In the genomic region with DNA sequence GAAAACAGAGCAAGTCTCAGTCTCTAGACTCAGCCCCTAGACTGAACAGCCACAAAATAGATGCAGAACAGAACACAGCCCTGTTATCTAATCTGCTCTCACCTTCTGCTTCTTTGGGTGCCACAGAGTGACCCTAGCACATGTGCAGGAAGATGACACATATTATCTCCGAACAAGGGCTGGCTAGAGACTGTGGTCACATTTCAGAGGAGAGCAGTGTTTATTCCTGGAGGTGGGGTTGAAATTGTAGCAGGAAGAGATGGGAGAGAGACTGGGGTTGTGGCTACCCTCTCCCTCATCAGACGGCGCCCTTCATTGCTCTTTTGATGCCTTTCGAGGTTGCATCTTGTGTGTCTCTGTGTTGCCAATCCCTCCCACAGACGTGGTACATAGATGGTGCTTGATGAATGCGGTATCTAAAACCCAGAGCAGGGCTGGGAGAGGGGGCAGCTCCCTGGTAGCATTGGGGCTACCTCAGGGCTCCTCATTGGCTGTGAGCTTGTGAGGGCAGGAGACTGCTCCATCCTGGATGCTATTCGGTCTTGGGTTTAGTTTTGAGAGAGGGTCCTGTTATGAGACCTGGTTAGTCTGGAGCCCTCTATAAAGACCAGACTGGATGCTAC, we compare ENCODE assay signal across 9 mouse cellular contexts. TPM values are rescaled to one million over a fixed set of nuclear protein-coding genes. Genes with fewer than 3 reads are reported as not detected.
DNase-seq lines count a peak whose midpoint lies in the region; ATAC-seq and TF ChIP-seq lines count a peak whose summit lies in the region.
"Had no signal": no experiment of that assay in that cellular context is flagged by ENCODE, and none has a peak within 500 bp of the region (broad histone marks: within the 10 kb centered on the region; RNA-seq: fewer than 3 reads in every experiment).

No protein-coding gene starts in this region.

- H3K27me3 ChIP-seq in hindbrain, embryonic 10.5 days (ENCODE audit: insufficient read depth, poor library complexity, severe bottlenecking): no peaks in the 10 kb centered on the region
- peaks cover 4% of the 10 kb centered on the region; the same call in 1 of the 2 replicates for H3K27me3 ChIP-seq in hindbrain, postnatal 0 days (ENCODE audit: insufficient read depth, low read length)
- H3K27me3 ChIP-seq in liver, embryonic 16.5 days (ENCODE audit: control insufficient read depth, insufficient read depth, low read depth, low read length): no peaks in the 10 kb centered on the region
- H3K27me3 ChIP-seq in neural tube, embryonic 15.5 days (replicated peaks): 0 out of 2 replicates have a peak, but pooled peaks cover 3% of the 10 kb centered on the region

- TF ChIP-seq CTCF in hindbrain, postnatal 0 days (IDR thresholded peaks at IDR 0.05; ENCODE audit: low read depth): no peak

- no peak for ATAC-seq in hindbrain, postnatal 0 days
- ATAC-seq in erythroblast, adult 5-6 weeks (replicated peaks; ENCODE audit: low FRiP score, poor library complexity, severe bottlenecking): peak; percentile 82
- ATAC-seq in liver, embryonic 16.5 days (ENCODE audit: low read depth): peak; percentile 96
- no peak for ATAC-seq in neural tube, embryonic 15.5 days (ENCODE audit: low FRiP score)

- DNase-seq in hindbrain, embryonic 10.5 days (ENCODE audit: low spot score): no peak
- no peak for DNase-seq in hindbrain, postnatal 0 days (ENCODE audit: low spot score)
- peak; percentile 90 for DNase-seq in MEL-GATA-1-ER (ENCODE audit: extremely low read depth, low read depth)
- DNase-seq in thymus, adult 18-20 months: no peak
- no peak for DNase-seq in frontal cortex, postnatal 14 days (ENCODE audit: low spot score in 2 of 2)
- DNase-seq: kidney, postnatal 10 days had no signal

- no peak overlapping the region for H3K4me2 ChIP-seq in hindbrain, postnatal 0 days (ENCODE audit: low read depth, low read length)
- H3K4me2 ChIP-seq in liver, embryonic 16.5 days (ENCODE audit: low read depth, low read length): peak overlapping the region; percentile 65
- no peak overlapping the region for H3K4me2 ChIP-seq in neural tube, embryonic 15.5 days

- 84% methylated on average over 7 of the region's 7 CpGs for WGBS in hindbrain, embryonic 10.5 days
- 78% methylated on average over 7 of the region's 7 CpGs for WGBS in hindbrain, postnatal 0 days
- WGBS in liver, embryonic 16.5 days (ENCODE audit: insufficient replicate concordance): 34% methylated on average over 7 of the region's 7 CpGs
- 87% methylated on average over 7 of the region's 7 CpGs for WGBS in neural tube, embryonic 15.5 days

- no peak overlapping the region for H3K4me3 ChIP-seq in hindbrain, embryonic 10.5 days
- no peak overlapping the region for H3K4me3 ChIP-seq in hindbrain, postnatal 0 days (ENCODE audit: low read length)
- peak overlapping the region; percentile 38 for H3K4me3 ChIP-seq in liver, embryonic 16.5 days (ENCODE audit: low read depth, low read length)
- no peak overlapping the region for H3K4me3 ChIP-seq in neural tube, embryonic 15.5 days (replicated peaks)

- peak overlapping the region; percentile 56 for H3K27ac ChIP-seq in hindbrain, embryonic 10.5 days
- H3K27ac ChIP-seq in hindbrain, postnatal 0 days: no peak overlapping the region
- peak overlapping the region; percentile 95 for H3K27ac ChIP-seq in liver, embryonic 16.5 days (ENCODE audit: low read length)
- no peak overlapping the region for H3K27ac ChIP-seq in neural tube, embryonic 15.5 days (replicated peaks)

- no peak overlapping the region for H3K9ac ChIP-seq in hindbrain, postnatal 0 days (replicated peaks; ENCODE audit: low read length)
- H3K9ac ChIP-seq in liver, embryonic 16.5 days (ENCODE audit: low read depth, low read length): peak overlapping the region; percentile 47
- H3K9ac ChIP-seq in neural tube, embryonic 15.5 days (replicated peaks): no peak overlapping the region

- H3K36me3 ChIP-seq in hindbrain, embryonic 10.5 days: no peaks in the 10 kb centered on the region
- H3K36me3 ChIP-seq in hindbrain, postnatal 0 days (ENCODE audit: insufficient read depth, low read length): no peaks in the 10 kb centered on the region
- H3K36me3 ChIP-seq in liver, embryonic 16.5 days (ENCODE audit: control insufficient read depth, insufficient read depth): no peaks in the 10 kb centered on the region
- H3K36me3 ChIP-seq in neural tube, embryonic 15.5 days: no peaks in the 10 kb centered on the region

- H3K9me3 ChIP-seq in hindbrain, embryonic 10.5 days: no peaks in the 10 kb centered on the region
- no peaks in the 10 kb centered on the region for H3K9me3 ChIP-seq in hindbrain, postnatal 0 days (ENCODE audit: low read length)
- no peaks in the 10 kb centered on the region for H3K9me3 ChIP-seq in liver, embryonic 16.5 days (replicated peaks; ENCODE audit: control insufficient read depth, low read length)
- H3K9me3 ChIP-seq in neural tube, embryonic 15.5 days (replicated peaks): no peaks in the 10 kb centered on the region

- H3K4me1 ChIP-seq in hindbrain, embryonic 10.5 days (replicated peaks): peaks cover 30% of the 10 kb centered on the region
- H3K4me1 ChIP-seq in hindbrain, postnatal 0 days (ENCODE audit: insufficient read depth, low read length): no peaks in the 10 kb centered on the region
- peaks cover 62% of the 10 kb centered on the region for H3K4me1 ChIP-seq in liver, embryonic 16.5 days (ENCODE audit: control insufficient read depth, low read depth, low read length)
- H3K4me1 ChIP-seq in neural tube, embryonic 15.5 days: no peaks in the 10 kb centered on the region; the same call in 1 of the 2 replicates

RNA-seq across cellular contexts. Expression of gene Fam20b, which starts 26.4 kb away (rescaled TPM):
- 19.4 and 19.9 TPM in 2 replicates for polyA plus RNA-seq in hindbrain, embryonic 10.5 days (2016; fragmentation: Nextera tagmentation; extraction: Ambion mirVana)
- 53.7 TPM in 2 replicates for total RNA-seq in hindbrain, postnatal 0 days (2014; rRNA removed)
- polyA plus RNA-seq in hindbrain, postnatal 0 days (2015; fragmentation: Nextera tagmentation; extraction: Ambion mirVana): 27.7 and 29.6 TPM in 2 replicates
- 6.5 and 10.6 TPM in 2 replicates for total RNA-seq in erythroblast, adult 5-6 weeks (2015; ENCODE audit: low replicate concordance)
- total RNA-seq in erythroblast, adult 5-6 weeks (2017; ENCODE audit: low replicate concordance): 15.5 and 19.9 TPM in 2 replicates
- polyA plus RNA-seq in liver, embryonic 16.5 days (2015; fragmentation: Nextera tagmentation; extraction: Ambion mirVana): 7.2 and 8.0 TPM in 2 replicates
- 26.8 and 27.4 TPM in 2 replicates for polyA plus RNA-seq in neural tube, embryonic 15.5 days (2015; fragmentation: Nextera tagmentation; extraction: Ambion mirVana)

Comparison
In these comparisons a context has a peak if more than half of its experiments do, and no peak if none do; other contexts are left out.
1. H3K27ac ChIP-seq: peak in hindbrain, embryonic 10.5 days (single experiment) and liver, embryonic 16.5 days (single experiment); none in hindbrain, postnatal 0 days (single experiment) and neural tube, embryonic 15.5 days (single experiment).
2. ATAC-seq: peak in erythroblast, adult 5-6 weeks (single experiment) and liver, embryonic 16.5 days (single experiment); none in hindbrain, postnatal 0 days (single experiment) and neural tube, embryonic 15.5 days (single experiment).